Mouse (Mus musculus): ENCODE measurements around the gene Immp2l.

The Immp2l gene

GRCm38 (mm10) chr12:41868317-41868716 is 844.4 kb downstream of the Immp2l start:
- no peak for DNase-seq (ENCODE audit: low spot score)

- DNase-seq (ENCODE audit: low spot score): no peak
These were observed 850.1 kb downstream of the Immp2l start for GRCm38 (mm10) chr12:41874015-41874414.

- DNase-seq (ENCODE audit: low spot score): no peak
These were observed 853.5 kb downstream of the Immp2l start for GRCm38 (mm10) chr12:41877292-41877959.

- DNase-seq (ENCODE audit: low spot score): no peak
These were observed 854.6 kb downstream of the Immp2l start for GRCm38 (mm10) chr12:41878493-41878892.

GRCm38 (mm10) chr12:41878972-41879371 is 855.1 kb downstream of the Immp2l start:
- DNase-seq (ENCODE audit: low spot score): no peak

GRCm38 (mm10) chr12:41879412-41879811 is 855.5 kb downstream of the Immp2l start:
- no peak for DNase-seq (ENCODE audit: low spot score)

- no peak for DNase-seq (ENCODE audit: low spot score)
These were observed 856.9 kb downstream of the Immp2l start for GRCm38 (mm10) chr12:41880833-41881232.

GRCm38 (mm10) chr12:41908011-41908410 is 884.1 kb downstream of the Immp2l start:
- no peak for DNase-seq (ENCODE audit: low spot score)

- DNase-seq (ENCODE audit: low spot score): no peak
These were observed 887.7 kb downstream of the Immp2l start for GRCm38 (mm10) chr12:41911626-41912025.

GRCm38 (mm10) chr12:41937751-41938150 is 913.9 kb downstream of the Immp2l start:
- no peak for DNase-seq (ENCODE audit: low spot score)

GRCm38 (mm10) chr12:41941853-41942252 is 918.0 kb downstream of the Immp2l start:
- DNase-seq (ENCODE audit: low spot score): no peak

GRCm38 (mm10) chr12:41944079-41944672 is 920.3 kb downstream of the Immp2l start:
- no peak for DNase-seq (ENCODE audit: low spot score)

GRCm38 (mm10) chr12:41946536-41946935 is 922.6 kb downstream of the Immp2l start:
- DNase-seq (ENCODE audit: low spot score): no peak

GRCm38 (mm10) chr12:41949409-41949808 is 925.5 kb downstream of the Immp2l start:
- no peak for DNase-seq (ENCODE audit: low spot score)

GRCm38 (mm10) chr12:41949841-41950241 is 926.0 kb downstream of the Immp2l start:
- DNase-seq (ENCODE audit: low spot score): no peak

- DNase-seq (ENCODE audit: low spot score): no peak
These were observed 926.8 kb downstream of the Immp2l start for GRCm38 (mm10) chr12:41950726-41951125.

- no peak for DNase-seq (ENCODE audit: low spot score)
These were observed 937.1 kb downstream of the Immp2l start for GRCm38 (mm10) chr12:41961038-41961437.

- DNase-seq (ENCODE audit: low spot score): no peak
These were observed 967.5 kb downstream of the Immp2l start for GRCm38 (mm10) chr12:41991408-41991807.

Measured in spleen, adult 12 weeks (tissue).